Mouse (Mus musculus) Muller cell, postnatal 12 days (primary cell): Measurements from ENCODE around the gene Csk.

Source experiments
- DNase-seq: peaks from one replicate; pipeline ENCODE4 v3.0.0-alpha.2; 2015; ENCODE audit errors: inconsistent ontology term

Csk gene

DNA sequence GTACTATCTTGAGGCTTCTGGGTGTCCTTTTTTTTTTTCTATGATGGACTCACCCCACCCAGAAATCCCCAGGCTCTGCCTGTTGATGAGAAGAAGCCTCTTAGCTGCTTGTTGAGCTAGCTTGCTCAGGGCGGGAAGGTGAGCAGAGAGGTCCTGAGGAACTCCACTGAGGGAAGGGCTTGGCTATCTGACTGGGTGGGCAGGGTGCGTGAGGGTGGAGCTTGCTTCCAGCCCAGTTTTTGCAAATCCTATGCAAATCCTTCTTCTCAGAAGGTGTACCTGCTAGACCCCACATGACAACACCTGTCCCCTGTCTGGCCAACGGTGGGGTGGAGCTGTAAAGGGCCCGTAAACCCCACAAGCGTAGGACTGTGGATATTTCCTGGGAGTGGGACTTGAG lies at the start of gene Csk:
Gene Csk, minus strand, starts transcription at position 349 of the 400 bp plus-strand sequence.
- no peak for DNase-seq

DNA sequence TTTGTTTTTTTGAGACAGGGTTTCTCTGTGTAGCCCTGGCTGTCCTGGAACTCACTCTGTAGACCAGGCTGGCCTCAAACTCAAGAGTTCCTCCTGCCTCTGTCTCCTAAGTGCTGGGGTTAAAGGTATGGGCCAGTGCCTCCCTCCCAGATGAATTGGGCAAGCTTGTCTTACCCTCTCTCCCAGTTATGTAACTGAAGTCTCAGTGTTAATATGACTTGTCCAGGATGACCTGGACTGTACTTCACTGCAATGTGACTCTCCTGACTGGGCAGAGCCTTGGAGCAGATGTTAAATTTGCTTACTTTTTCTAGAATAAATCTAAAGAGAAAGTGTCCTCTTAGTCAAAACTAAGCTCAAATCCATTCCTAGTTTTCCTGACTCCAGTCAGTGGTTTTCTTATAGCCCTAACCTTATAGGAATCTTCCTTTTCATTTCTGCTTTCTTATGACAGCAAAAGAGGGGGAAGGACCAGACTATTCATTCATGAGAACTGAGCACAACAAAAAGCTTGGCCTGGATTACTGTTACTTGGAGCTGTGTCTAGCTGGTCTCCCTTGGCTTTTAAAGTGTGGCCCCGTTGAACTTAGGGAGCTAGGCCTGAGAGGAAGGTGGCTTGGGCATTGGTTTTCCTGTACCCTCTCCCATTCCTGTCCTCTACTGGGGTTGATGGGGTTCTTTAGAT lies 45.2 kb upstream of the Csk start:
- DNase-seq: peak; percentile 9

DNA sequence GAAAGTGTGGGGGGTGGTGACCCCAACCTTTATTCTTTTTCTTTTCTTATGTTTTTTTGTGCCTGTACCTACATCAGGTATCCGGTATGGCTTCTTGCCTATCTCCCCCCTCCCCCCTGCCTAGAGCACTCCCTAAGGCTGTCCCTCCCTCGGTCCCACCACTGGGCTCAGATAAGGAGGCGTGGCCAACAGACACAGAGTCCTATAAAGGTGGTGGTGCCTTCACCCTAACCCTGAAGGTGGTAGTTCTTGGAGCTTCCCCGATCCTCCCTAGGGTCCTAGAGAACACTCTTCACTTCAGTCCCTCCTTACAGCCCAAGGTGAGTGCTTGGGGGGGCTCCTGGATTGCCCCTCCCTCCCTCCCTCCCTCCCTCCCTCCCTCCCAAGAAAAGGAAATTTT lies 43.9 kb upstream of the Csk start:
- DNase-seq: no peak

DNA sequence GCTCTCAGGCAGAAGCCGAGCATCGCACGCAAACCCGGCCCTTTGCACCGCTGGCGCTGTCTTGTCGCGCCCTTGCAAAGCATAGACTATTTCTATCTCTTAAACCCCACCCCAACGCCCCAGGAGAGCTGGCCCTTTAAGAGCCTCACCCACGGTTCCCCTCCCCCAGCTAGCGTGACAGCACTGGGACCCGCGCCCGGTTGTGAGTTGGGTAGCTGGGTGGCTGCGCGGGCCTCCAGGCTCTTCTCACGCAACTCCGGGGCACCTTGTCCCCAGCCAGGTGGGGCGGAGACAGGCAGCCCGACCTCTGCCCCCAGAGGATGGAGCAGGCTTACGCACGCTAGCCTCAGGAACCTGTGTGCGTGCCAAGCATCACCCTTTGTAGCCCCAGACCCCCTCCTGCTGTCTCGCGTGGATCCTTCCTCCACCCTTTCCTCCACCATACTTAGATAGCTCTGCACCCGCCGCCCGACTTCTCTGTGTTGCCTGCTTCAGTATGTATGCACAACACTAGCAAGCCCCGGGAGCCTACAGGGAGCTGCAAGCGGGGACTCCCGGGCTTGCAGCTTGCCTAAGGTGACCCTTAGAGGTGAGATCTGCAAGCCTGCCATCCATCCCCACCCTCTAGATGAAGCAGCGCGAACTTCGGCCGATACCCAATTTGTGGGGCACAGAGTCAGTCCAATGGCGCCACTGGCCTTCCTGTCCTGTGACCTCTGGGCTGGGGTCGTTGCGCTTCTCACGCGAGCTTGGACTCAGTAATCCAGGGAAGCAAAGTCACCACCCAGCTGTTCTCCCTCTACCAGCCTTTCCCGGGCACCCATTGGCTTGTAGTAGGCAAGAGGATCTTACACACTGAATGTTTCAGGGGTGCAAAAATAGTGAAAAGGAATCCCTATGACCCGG lies 43.2 kb upstream of the Csk start:
- DNase-seq: peak; percentile 45

DNA sequence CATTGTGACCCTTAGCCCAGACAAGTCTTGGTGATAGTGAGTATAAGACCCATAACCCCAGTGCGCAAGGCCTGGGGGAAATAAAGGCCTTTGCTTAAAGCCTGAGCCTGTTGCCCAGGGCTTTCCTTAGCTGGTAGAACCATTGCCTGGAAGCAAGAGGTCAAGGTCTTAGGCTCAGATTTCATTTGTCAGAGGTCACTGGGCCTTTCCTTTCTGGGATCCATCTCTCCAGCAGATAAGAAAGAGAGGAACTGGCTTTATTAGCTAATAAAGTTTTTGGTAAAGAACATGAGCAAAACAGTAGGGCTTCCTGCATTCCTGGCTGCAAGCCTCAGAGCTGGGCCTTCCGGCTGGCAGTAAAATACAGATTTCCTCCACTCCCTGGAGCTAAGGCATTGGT lies 40.7 kb upstream of the Csk start:
- no peak for DNase-seq

DNA sequence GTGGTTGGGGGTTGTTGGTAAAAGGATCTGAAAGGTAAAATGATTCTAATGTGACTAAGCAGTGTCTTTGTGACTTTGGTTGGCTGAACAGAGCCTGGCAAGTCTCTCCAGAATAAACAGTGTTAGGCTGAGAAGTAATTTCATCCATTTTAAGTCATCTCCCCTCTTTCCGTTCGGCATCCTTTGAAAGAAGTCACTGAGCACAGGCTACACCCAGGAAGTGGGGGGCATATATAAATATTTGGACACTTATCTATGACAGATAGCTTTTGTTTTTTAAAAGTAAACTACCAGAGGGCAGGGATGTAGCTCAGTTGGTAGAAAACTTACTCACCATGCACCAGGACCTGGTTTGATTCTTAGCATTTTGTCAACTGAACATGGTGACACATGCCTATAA lies 35.2 kb upstream of the Csk start:
- DNase-seq: no peak

DNA sequence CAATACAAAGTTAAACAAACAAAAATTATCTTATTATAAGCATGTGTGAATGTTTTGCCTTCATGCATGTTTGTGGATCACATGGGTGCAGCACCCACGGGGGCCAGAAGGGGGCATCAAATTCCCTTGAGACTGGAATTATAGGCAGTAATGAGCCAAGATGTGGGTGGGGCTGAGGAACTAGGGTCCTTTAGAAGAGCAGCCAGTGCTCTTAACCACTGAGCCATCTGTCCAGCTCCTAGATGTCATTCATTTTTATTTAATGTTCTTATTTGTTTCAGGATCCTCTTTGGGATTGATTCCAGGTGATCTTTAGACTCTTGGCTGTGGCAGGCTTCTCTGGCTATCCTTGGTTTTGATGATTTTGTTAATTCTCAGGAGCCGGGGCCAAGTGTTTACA lies 34.7 kb upstream of the Csk start:
- DNase-seq: peak; percentile 24

DNA sequence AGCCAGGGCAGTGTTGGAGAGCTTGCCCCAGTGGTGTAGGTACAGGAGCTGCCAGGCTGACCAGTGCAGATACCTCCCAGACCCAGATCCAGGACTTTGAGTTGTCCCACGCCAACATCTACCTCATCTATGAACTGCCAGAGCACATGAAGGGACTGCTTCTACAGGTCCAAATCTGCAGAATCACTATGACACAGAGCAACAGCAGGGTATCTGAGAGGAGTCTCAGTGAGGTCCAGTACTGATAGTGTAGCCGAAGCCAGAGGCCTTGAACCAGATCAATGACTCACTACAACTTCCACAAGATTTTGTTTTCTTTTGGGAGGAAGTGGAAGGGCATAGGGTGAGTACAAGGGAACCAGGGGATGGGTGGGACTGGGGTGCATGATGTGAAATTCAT lies 34.3 kb upstream of the Csk start, which contains the start of gene Cyp1a1:
Gene Cyp1a1, plus strand, starts transcription at position 178 of the 400 bp plus-strand sequence.
- no peak for DNase-seq

DNA sequence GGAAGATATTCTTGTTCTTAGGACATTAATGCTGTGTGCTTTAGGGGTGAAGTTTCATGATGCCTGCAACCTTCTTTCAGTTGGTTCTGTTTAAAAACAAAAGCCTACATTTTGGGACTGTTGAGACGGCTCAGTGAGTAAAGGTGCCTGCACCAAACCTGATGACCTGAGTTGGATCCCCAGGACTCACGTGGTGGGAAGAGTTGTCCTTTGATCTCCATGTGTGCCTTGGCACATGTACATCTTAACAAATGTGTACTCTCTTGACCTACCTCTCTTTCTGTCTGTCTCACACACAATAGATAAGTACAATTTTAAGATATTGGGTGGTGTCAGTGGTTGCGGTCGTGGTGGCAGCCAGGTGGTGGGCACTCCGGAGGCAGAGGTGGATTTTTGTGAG lies 32.6 kb upstream of the Csk start:
- no peak for DNase-seq

DNA sequence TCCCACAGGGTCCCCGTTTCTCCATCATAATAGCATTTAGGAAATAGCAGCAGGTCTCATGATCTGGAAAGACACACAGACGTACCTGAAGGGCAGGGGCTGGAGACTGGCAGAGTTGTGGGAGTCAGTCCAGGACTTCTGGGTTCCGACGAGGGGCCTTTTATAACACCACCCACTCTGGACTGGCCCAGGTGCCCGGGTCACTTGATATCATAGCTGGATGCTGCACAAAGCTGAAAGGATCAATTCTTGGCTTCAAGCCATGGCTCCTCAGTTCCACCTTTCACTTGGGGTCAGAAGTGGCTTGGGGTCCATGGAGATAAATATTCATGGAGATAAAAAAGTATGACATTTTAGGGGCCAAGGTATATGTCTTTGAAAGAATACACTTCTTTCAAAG lies 30.1 kb upstream of the Csk start, which contains the start of gene Cyp1a2:
Gene Cyp1a2, minus strand, starts transcription at position 184 of the 400 bp plus-strand sequence.
- DNase-seq: no peak

DNA sequence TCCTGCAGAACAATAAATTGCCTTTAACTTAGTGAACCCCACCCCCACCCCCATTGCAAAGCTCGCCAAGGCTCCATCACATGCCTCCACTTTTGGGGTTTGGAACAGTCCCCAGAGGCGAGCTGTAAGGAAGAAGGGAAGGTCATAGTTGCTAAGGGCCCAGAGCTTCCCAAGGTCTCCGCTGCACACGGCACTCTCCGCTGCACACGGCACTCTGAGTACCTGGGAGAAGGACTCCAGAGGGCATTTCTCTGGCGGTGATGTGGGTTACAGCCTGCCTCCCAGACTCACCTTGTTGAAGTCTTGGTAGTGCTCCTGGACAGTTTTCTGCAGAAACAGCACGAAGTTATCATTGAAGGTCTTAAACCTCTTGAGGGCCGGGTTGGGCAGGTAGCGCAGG lies 28.0 kb upstream of the Csk start:
- no peak for DNase-seq

DNA sequence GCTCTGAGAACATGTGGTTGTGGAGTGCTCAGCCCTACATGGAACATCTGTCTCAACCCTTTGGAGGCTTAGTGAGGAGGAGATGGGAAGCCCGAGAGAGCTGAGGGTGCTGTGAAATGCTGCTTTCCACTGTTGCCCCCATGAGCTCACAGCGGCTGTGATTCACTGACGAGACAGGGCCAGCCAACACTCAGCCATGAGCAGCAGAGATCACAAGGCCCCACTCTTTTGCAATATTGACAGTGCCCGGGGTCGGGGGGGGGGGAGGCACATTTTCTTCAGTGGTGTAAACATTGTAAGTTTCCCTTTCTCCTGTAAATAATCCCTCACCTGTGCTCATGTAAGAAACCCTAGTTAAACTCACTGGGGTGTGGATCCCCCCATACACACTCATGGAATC lies 18.1 kb upstream of the Csk start:
- DNase-seq: no peak

DNA sequence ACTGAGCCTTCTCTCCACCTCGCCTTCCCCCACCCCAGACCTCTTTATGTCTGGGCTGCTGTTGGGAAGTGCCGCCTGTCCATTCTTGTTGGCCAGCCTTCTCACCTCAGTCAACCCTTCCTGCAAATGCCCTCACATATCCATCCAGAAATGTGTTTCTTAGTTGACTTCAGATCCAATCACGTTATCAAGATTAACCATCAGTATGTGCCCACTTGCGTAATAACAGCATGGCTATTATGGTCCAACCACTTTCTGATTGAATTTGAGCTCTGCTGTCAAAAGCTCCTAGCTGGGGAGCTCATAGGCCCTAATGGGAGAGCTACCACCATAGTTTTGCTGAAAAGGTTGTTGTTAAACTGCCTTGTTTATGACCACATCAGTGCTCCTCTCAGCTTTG lies 17.6 kb upstream of the Csk start:
- no peak for DNase-seq

DNA sequence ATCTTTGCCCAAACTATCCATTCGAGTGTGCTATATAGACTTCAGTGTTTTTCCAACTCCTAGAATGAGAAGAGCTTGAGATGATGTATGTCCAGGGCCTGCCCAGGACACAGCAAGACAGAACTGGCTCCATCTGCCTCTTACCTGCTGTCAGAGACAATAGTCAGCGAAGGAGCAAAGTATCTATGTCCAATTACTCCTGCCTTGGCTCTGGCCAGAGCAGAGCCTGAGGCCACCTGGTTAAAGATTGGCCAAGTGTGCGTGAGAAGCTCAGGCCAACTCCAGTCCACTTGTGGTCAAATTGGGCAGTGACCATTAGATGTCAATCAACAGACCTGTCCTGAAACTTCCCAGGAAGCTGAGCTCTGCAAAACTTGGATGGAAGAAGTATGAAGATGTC lies 16.1 kb upstream of the Csk start:
- DNase-seq: no peak

DNA sequence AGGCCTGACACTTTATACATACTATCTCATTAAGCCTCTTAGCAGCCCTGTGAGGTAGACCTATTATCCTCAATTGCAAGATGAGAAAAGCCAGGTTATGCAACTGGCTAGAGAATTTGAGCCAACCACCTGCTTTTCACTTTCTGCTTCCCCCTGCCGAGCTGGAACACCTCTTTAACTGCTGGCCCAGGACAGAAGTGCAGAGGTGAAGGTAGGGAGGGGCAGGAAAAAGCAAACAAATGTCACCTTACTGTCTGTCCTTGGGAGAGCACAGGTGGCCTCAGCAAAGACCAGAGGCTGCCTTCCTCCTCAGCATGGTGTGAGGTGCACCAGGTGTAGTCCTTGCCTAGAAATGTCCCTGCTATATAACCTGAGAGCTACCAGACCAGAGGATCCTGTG lies 14.8 kb upstream of the Csk start:
- DNase-seq: no peak

DNA sequence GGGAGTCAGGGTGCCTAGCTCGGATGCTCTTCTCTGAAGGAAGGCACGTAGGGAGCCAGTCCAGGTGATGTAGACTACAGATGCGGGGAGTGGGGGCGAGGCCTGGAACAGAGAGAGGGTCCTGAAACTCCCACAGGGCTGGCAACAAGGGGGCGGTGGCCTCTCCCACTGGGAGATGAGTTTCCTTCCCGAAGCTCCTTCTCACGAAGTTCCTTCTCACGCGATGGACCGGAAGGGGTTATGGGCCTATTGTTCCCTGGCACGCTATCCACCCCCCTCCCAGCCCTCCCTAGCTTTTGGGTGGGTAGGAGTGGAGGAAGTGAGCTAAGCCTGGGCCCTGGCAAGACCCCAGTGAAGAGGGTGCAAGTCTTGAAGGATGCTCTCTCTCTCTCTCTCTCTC lies 14.4 kb upstream of the Csk start:
- DNase-seq: no peak

DNA sequence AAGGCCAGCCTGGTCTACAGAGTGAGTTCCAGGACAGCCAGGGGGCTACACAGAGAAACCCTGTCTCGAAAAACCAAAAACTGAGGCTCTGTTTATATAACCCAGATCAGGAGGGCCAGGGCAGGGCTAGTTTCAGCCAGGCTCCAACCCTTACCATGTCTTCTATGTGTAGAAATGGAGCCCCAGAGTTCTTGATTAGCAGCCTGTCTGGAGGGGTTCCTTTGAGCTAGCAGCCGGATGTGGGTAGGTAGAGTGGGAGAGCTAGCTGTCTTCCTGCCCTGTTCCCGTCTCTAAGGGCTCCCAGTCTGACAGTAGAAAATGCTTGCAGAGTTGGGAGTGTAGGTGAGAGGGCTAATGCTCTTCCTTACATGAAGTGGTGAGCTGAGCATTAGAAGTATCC lies 13.7 kb upstream of the Csk start:
- no peak for DNase-seq

DNA sequence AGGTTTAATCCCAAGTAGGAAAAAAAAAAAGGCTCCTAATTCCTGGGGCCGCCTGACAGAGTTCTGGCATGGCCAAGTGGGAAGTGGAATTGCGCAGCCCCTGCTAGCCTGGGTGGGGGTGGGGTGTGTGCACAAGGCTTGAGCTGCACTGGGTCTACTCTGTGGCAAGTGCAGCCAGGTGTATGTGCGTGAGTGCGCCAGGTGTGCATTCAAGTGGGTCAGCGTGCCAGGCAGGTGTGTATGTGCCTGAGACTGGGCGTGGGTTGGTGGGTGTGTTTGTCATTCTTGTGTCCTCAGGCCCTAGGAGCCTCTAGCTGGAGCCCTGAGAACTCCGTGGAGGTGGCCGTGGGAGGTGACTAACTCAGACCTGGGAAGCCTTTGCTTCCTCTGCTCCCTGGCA lies 13.1 kb upstream of the Csk start:
- no peak for DNase-seq

DNA sequence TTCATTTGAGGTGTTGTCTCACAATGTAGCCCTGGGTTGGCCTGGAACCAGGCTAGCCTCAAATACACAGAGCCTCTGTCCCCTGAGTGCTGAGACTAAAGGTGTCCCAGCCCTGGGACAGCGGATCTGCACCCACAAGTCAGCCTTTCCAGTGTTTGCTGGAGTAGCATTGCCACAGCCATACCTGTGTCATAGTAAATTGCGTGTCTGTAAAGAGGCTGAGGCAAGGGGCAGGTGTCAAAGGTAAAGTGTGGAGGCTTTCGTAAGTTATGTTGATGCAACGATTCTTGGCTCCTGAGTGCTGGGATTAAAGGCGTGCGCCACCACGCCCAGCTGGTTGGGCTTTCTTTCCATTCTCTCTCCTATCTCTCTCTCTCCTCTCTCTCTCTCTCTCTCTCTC lies 11.2 kb upstream of the Csk start:
- DNase-seq: no peak

DNA sequence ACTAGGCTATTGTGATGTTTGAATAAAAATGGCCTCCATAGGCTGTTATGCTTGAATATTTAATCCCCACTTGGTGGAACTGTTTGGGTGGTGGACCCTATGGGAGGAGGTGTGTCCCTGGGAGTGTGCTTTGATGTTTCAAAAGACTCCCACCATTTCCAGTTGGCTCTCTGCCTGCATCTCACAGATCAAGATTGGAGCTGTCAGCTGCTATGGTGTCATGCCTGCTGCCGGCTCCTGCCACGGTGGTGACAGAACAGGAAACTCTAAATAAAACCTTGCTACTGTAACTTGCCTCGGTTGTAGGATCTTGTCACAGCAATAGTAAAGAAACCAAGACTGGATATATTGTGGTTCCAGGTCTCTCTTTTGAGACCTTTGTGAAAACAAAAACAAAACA lies 8.1 kb upstream of the Csk start:
- no peak for DNase-seq

DNA sequence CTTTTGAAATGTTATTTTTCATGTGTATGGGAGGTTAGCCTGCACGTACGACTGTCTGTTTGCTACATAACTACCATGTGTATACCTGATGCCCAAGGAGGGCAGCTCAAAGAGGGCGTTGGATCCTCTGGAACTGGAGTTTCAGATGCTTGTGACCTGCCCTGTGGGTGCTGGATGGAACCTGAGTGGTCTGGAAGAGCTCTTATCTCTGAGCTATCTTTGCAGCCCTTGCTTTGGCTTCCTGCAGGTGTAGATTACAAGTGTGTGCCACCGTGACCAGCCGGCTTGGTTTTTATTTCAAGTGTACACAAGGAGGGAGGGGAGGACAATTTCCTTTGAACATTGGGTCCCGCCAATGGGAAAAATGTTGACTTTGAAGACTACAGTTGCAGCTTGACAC lies 7.1 kb upstream of the Csk start:
- no peak for DNase-seq

DNA sequence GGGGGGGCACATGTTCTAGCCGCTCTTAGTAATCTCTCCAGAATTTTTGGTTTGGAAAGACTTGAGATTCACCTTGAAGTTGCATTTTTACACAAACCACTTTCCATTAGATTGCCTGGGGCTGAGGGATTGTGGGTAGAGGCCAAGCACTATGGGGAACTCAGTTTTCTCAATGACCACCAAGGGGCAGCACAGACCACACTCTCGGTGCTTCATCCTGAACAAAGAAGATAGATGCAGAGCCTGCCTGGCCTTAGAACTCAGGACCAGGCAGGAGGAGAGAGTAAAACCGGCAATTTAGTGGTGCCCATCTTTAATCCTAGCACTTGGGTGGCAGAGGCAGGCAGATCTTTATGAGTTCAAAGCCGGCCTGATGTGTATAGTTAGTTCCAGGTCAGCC lies 6.3 kb upstream of the Csk start:
- peak; percentile 70 for DNase-seq

DNA sequence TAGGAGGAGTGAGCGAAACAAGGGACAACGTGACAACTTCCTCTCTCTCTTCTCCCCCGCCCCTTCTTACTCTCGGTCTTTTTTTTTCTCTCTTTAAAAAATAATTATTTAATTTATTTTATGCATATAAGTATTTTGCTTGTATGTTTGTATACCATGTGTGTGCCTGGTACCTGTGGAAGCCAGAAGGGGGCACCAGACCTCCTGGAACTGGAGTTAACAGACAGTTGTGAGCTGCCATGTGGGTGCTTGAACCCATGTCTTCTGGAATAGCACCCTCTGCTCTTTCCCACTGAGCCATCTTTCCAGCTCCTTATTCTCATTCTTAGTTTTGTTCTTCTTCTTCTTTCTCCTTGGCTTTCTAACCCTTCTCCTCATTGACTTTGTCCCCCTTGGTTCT lies 5.5 kb upstream of the Csk start:
- no peak for DNase-seq
